Mouse (Mus musculus) lung, postnatal 25 days (tissue): Measurements from ENCODE around the gene Slc25a17.

ENCODE experiments used
- DNase-seq: peaks from one replicate; pipeline ENCODE4 v3.0.0; 2022; ENCODE audit warnings: low spot score

Gene Slc25a17

GRCm38 (mm10) chr15:81301193-81302070 is 59.2 kb downstream of the Slc25a17 start:
- peak; percentile 79 for DNase-seq

DNA sequence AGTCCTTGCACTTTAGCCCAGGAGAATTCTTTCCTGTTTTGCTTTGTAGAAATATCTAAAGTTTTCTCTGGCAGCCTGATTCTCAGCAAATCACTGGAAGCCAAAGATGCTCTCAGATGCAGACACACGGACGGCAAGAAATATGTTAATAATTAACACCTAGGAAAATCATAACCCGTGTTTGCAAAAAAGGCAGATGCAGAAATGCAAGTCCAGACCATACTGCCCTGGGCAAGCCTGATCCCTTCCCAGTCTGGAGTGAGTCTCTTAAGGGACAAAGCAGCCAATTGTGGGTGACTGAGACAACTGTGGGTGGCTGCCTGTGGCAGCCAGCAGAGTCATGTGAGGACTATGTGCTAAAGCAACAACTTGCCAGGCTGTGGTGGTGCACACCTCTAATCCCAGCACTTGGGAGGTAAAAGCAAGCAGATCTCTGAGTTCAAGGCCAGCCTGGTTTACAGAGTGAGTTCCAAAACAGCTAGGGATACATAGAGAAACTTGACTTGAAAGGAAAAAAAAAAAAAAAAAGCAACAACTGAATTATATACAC is 60.0 kb downstream of the Slc25a17 start:
- no peak for DNase-seq

DNA sequence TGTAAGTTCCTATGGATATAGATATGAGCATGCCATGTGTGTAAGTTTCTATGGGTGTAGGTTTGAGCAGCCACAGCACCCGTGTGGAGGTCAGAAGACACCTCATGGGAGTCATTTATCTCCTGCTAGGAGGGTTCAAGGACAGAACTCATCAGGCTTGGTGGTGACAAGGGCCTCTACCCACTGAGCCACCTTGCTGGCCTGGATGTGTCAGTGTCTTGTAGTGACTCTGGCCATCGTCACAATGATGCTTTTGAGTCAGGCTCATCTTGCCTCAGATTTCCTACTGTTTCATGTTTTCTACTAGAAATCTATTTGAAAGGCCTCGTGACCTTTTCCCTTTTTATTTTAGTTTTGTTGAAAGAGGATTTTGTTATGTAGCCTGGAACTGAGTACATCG is 61.1 kb downstream of the Slc25a17 start:
- no peak for DNase-seq

GRCm38 (mm10) chr15:81298213-81298612 is 62.4 kb downstream of the Slc25a17 start:
- no peak for DNase-seq

DNA sequence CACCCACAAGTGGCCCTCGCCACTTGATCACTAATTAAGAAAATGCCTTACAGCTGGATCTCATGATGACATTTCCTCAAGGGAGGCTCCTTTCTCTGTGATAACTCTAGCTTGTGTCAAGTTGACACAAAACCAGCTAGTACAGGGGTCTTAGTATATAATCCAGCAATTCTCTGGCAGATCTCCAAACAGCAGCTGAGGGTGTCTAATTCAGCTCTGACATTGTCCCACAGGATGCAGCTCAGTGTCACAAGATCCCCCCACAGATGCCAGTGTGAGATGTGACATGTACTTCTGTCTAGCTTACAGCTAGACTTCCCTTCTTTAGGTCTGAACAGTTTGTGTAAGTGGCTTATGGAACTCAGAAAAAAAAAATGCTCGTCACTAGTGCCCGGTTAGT is 63.1 kb downstream of the Slc25a17 start:
- DNase-seq, result no peak

- no peak for DNase-seq
Measured at GRCm38 (mm10) chr15:81294897-81295296, 65.7 kb downstream of the Slc25a17 start.

GRCm38 (mm10) chr15:81294386-81294785 is 66.2 kb downstream of the Slc25a17 start:
- DNase-seq, result no peak

DNA sequence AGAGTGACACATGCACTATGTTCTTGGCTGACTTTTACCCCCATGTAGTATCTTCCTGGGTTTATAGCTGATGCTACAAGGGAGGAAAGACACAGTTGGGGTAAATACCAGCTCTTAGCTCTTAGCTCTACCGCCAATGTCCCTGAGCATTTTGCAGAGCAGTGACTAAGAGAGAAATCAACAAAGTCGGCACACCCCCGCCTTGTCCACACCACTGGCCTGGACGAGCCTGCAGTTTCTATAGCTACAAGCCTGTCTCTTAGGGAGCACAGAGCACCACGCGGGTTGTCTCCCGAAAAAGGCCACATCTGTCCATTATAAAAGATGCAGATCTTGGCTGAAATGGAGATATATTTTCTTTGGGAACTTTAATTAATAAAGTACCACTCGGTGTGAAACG is 69.9 kb downstream of the Slc25a17 start:
- no peak for DNase-seq

DNA sequence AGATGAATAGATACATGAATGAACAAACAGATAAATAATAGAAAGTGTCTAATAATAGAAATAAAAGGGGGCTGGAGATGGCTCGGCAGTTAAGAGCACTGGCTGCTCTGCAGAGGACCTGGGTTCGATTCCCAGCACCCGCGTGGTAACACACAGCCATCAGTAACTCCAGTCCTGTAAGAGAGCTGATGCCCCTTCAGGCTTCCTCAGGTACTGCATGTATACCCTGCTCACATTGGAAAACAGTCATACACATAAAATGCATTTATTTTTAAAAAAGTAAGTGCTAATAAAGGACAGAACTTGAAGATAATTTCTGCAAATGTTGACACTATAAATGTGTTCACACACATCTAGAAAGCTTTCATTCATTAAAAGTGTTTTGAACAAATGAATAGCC is 70.4 kb downstream of the Slc25a17 start:
- DNase-seq, result no peak

DNA sequence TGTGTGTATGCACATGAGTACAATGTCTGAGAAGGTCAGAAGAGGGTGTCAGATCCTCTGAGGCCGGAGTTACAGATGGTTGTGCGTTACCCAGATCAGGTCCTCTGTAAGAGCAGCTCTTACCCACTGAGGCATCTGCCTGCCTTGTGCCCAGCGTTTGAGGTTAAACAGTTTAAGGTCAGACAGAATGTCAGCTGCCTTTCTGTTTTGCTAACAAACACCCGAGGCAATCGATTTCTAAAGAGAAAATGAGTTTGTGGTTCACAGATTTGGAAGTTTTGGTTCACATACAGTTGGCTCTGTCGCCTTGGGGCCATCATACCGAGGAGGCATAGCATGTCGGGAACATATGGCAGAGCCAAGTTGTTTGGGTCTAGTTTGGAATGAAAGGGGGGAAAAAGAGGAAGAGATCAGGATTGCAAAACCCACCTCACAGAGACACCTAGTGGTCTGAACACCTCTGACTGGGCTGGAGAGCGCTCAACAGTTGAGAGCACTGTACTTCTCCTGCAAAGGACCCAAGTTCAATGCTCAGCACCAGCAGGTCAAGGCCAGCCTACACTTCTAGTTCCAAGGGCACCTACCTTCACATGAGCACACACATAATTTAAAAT is 76.4 kb downstream of the Slc25a17 start:
- DNase-seq, result no peak

- DNase-seq, result no peak
Measured at GRCm38 (mm10) chr15:81278699-81279098, 81.9 kb downstream of the Slc25a17 start.

- DNase-seq, result no peak
Measured at GRCm38 (mm10) chr15:81277928-81278327, 82.7 kb downstream of the Slc25a17 start.

DNA sequence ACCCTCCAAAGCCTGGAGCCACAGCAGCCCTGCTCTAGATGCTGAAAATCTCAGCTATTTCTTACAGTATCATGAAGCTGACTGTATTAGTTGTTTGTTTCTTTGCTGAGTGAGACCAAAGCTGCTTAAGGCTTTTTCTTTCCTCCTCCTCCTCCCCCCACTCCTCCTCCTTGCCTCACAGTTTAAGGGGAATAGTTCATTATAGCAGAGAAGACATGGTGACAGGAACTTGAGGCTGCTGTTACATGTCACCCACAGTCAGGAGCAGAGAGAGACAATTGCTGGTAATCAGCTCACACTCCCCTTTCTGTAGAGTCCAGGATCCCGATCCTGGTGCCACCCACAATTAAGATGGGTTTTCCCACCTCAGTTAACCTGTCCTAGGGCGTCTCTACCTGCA is 87.3 kb downstream of the Slc25a17 start:
- DNase-seq, result peak; percentile 10

- DNase-seq, result peak; percentile 19
Measured at GRCm38 (mm10) chr15:81272305-81273053, 88.1 kb downstream of the Slc25a17 start.
